Mouse (Mus musculus) MEL (cell line): ENCODE results near the gene Tbc1d30. TPM values are rescaled to one million over a fixed set of nuclear protein-coding genes. Genes with fewer than 3 reads are reported as not detected.

Source experiments
- DNase-seq: peaks from one replicate; pipeline ENCODE4 v3.0.0; 2011; ENCODE audit warnings: low read depth, low spot score
- H3K27ac ChIP-seq: 2 replicates; pipeline ENCODE4 v1.5.1; 2012; ENCODE audit warnings: low read depth, mild to moderate bottlenecking, control low read depth, low read length, moderate library complexity; ENCODE audit not compliant: control insufficient read depth
- H3K27me3 ChIP-seq, 2 experiments: fragments of 150-350 bp in 1 of 2; sonication (generic) in 1 of 2; 2 replicates each; pipeline ENCODE4 v1.6.1; 2012; ENCODE audit warnings: low read length in 2 of 2, mild to moderate bottlenecking in 2 of 2, improper control_type of control experiment in 1 of 2, moderate library complexity in 1 of 2; ENCODE audit not compliant: insufficient read depth in 2 of 2, control insufficient read depth in 1 of 2
- H3K36me3 ChIP-seq, 2 experiments: 2 replicates each; pipeline ENCODE4 v1.6.1; 2012 to 2014; ENCODE audit warnings: low read length in 2 of 2, improper control_type of control experiment in 1 of 2, inconsistent platforms in 1 of 2, mild to moderate bottlenecking in 1 of 2; ENCODE audit not compliant: insufficient read depth in 2 of 2, control insufficient read depth in 1 of 2
- H3K4me1 ChIP-seq, 2 experiments: fragments of 150-350 bp in 1 of 2; sonication (generic) in 1 of 2; 2 replicates each; pipeline ENCODE4 v1.6.1; 2012; ENCODE audit warnings: low read length in 2 of 2, improper control_type of control experiment in 1 of 2, mild to moderate bottlenecking in 1 of 2; ENCODE audit not compliant: insufficient read depth in 2 of 2, control insufficient read depth in 1 of 2
- H3K4me3 ChIP-seq, 2 experiments: fragments of 150-350 bp in 1 of 2; sonication (generic) in 1 of 2; 2 replicates each; pipeline ENCODE4 v1.5.1; 2012; ENCODE audit warnings: low read depth in 2 of 2, low read length in 2 of 2, mild to moderate bottlenecking in 2 of 2, moderate library complexity in 2 of 2, control low read depth in 1 of 2, improper control_type of control experiment in 1 of 2; ENCODE audit not compliant: control insufficient read depth in 1 of 2, insufficient read depth in 1 of 2
- H3K79me2 ChIP-seq: 2 replicates; pipeline ENCODE4 v1.6.1; 2012; ENCODE audit warnings: mild to moderate bottlenecking, low read length, moderate library complexity; ENCODE audit not compliant: control insufficient read depth, poor library complexity, insufficient read depth
- H3K9ac ChIP-seq: 2 replicates; pipeline ENCODE4 v1.6.1; 2012; ENCODE audit warnings: low read depth, mild to moderate bottlenecking, control low read depth, low read length, moderate library complexity; ENCODE audit not compliant: control insufficient read depth, poor library complexity, severe bottlenecking
- H3K9me3 ChIP-seq: fragments of 150-350 bp; sonication (generic); replicated peaks from 2 replicates; pipeline ENCODE4 v1.6.1; 2012; ENCODE audit warnings: mild to moderate bottlenecking, low read length, improper control_type of control experiment, moderate library complexity; ENCODE audit not compliant: insufficient read depth
- CHD1 ChIP-seq: IDR thresholded peaks from 2 replicates; pipeline ENCODE4 v1.6.1; 2012; ENCODE audit warnings: low read depth, mild to moderate bottlenecking, inconsistent platforms, low read length, improper control_type of control experiment
- CHD2 ChIP-seq: IDR thresholded peaks from 2 replicates; pipeline ENCODE4 v1.6.1; 2011; ENCODE audit warnings: low read length, improper control_type of control experiment
- CTCF ChIP-seq, 3 experiments: IDR thresholded peaks in 2 of 3; conservative IDR thresholded peaks in 1 of 3; 2 replicates each; pipeline ENCODE4 v1.5.1; 2011 to 2012; ENCODE audit warnings: low read length in 3 of 3, low read depth in 2 of 3, mild to moderate bottlenecking in 2 of 3, improper control_type of control experiment in 1 of 3, inconsistent platforms in 1 of 3, mixed read lengths in 1 of 3, moderate library complexity in 1 of 3; ENCODE audit not compliant: control insufficient read depth in 1 of 3, insufficient read depth in 1 of 3, poor library complexity in 1 of 3, severe bottlenecking in 1 of 3
- E2F4 ChIP-seq: IDR thresholded peaks from 2 replicates; pipeline ENCODE4 v1.6.1; 2011; ENCODE audit warnings: low read depth, low read length, improper control_type of control experiment, borderline replicate concordance
- ELF1 ChIP-seq: IDR thresholded peaks from 2 replicates; pipeline ENCODE4 v1.6.1; 2014; ENCODE audit warnings: low read depth, mild to moderate bottlenecking, inconsistent platforms, low read length, improper control_type of control experiment, moderate library complexity
- EP300 ChIP-seq, 2 experiments: IDR thresholded peaks; 2 replicates each; pipeline ENCODE4 v1.6.1; 2011; ENCODE audit warnings: improper control_type of control experiment in 2 of 2, low read length in 2 of 2, low read depth in 1 of 2, mild to moderate bottlenecking in 1 of 2
- ETS1 ChIP-seq: IDR thresholded peaks from 2 replicates; pipeline ENCODE4 v1.6.1; 2012; ENCODE audit warnings: low read depth, mild to moderate bottlenecking, inconsistent platforms, low read length, improper control_type of control experiment, moderate library complexity
- GATA1 ChIP-seq: IDR thresholded peaks from 2 replicates; pipeline ENCODE4 v1.6.1; 2011; ENCODE audit warnings: low read depth, low read length, improper control_type of control experiment
- HCFC1 ChIP-seq: IDR thresholded peaks from 2 replicates; pipeline ENCODE4 v1.6.1; 2012; ENCODE audit warnings: low read depth, mild to moderate bottlenecking, inconsistent platforms, low read length, improper control_type of control experiment, moderate library complexity
- JUND ChIP-seq: IDR thresholded peaks from 2 replicates; pipeline ENCODE4 v1.6.1; 2011; ENCODE audit warnings: low read depth, mild to moderate bottlenecking, improper control_type of control experiment, low read length
- MAZ ChIP-seq: IDR thresholded peaks from 2 replicates; pipeline ENCODE4 v1.6.1; 2012; ENCODE audit warnings: low read depth, mild to moderate bottlenecking, inconsistent platforms, low read length, improper control_type of control experiment
- MXI1 ChIP-seq: IDR thresholded peaks from 2 replicates; pipeline ENCODE4 v1.6.1; 2011; ENCODE audit warnings: mild to moderate bottlenecking, low read depth, low read length, improper control_type of control experiment
- MYB ChIP-seq: IDR thresholded peaks from 2 replicates; pipeline ENCODE4 v1.6.1; 2011; ENCODE audit warnings: mild to moderate bottlenecking, low read depth, low read length, improper control_type of control experiment
- NELFE ChIP-seq: IDR thresholded peaks from 2 replicates; pipeline ENCODE4 v1.6.1; 2011; ENCODE audit warnings: low read depth, low read length, improper control_type of control experiment
- NRF1 ChIP-seq: IDR thresholded peaks from 2 replicates; pipeline ENCODE4 v1.6.1; 2014; ENCODE audit warnings: low read depth, mild to moderate bottlenecking, inconsistent platforms, low read length, improper control_type of control experiment, moderate library complexity; ENCODE audit not compliant: poor library complexity, insufficient read depth, severe bottlenecking
- POLR2A ChIP-seq, 2 experiments: IDR thresholded peaks; 2 replicates each; pipeline ENCODE4 v1.6.1; 2011 to 2012; ENCODE audit warnings: low read length in 2 of 2, mild to moderate bottlenecking in 2 of 2, control low read depth in 1 of 2, improper control_type of control experiment in 1 of 2, low read depth in 1 of 2, moderate library complexity in 1 of 2; ENCODE audit not compliant: control insufficient read depth in 1 of 2, insufficient read depth in 1 of 2, poor library complexity in 1 of 2
- POLR2AphosphoS5 ChIP-seq: IDR thresholded peaks from 2 replicates; pipeline ENCODE4 v1.6.1; 2012; ENCODE audit warnings: low read depth, borderline replicate concordance, mild to moderate bottlenecking, inconsistent platforms, low read length, moderate library complexity, mixed read lengths
- RAD21 ChIP-seq: IDR thresholded peaks from 2 replicates; pipeline ENCODE4 v1.6.1; 2011; ENCODE audit warnings: mild to moderate bottlenecking, low read depth, low read length, improper control_type of control experiment
- RCOR1 ChIP-seq: IDR thresholded peaks from 2 replicates; pipeline ENCODE4 v1.6.1; 2012; ENCODE audit warnings: low read depth, mild to moderate bottlenecking, inconsistent platforms, low read length, improper control_type of control experiment
- TCF12 ChIP-seq: IDR thresholded peaks from 2 replicates; pipeline ENCODE4 v1.6.1; 2014; ENCODE audit warnings: low read depth, mild to moderate bottlenecking, inconsistent platforms, low read length, improper control_type of control experiment, moderate library complexity
- USF1 ChIP-seq: IDR thresholded peaks from 2 replicates; pipeline ENCODE4 v1.6.1; 2014; ENCODE audit warnings: low read depth, mild to moderate bottlenecking, inconsistent platforms, low read length, improper control_type of control experiment, moderate library complexity
- ZC3H11A ChIP-seq: IDR thresholded peaks from 2 replicates; pipeline ENCODE4 v1.6.1; 2012; ENCODE audit warnings: low read depth, mild to moderate bottlenecking, inconsistent platforms, low read length, improper control_type of control experiment
- ZKSCAN1 ChIP-seq: IDR thresholded peaks from 2 replicates; pipeline ENCODE4 v1.6.1; 2012; ENCODE audit warnings: low read depth, mild to moderate bottlenecking, inconsistent platforms, low read length, improper control_type of control experiment, moderate library complexity
- polyA plus RNA-seq, 2 experiments: library from polyadenylated mRNA; stranded (reverse) in 1 of 2; unstranded in 1 of 2; fragments of >175 nt in 1 of 2; fragments of >200 nt in 1 of 2; gene quantifications; 2 replicates each; pipeline versions ENCODE4 v1.2.1 to v1.2.4; 2012; ENCODE audit warnings: low replicate concordance in 2 of 2, low read depth in 1 of 2; ENCODE audit not compliant: insufficient read length in 2 of 2, insufficient read depth in 1 of 2, missing spikeins in 1 of 2
- total RNA-seq: library from RNA; depleted of rRNA; stranded (reverse); fragments of 300-350 nt; gene quantifications from 2 replicates; pipeline ENCODE4 v1.2.3, GENCODE M21; 2012

The Tbc1d30 gene
- total and polyA plus RNA-seq, 3 experiments, result 0.35 to 2.1 TPM; not detected in 1

- no peak for TF ChIP-seq ELF1
- Histone ChIP-seq H3K4me3 (no peak overlapping the region), H3K36me3 (no peaks in the 10 kb centered on the region; a peak in 1 of 4 replicates), H3K9me3 (no peaks in the 10 kb centered on the region), H3K4me1 (no peaks in the 10 kb centered on the region), H3K9ac (no peak overlapping the region), H3K27ac (no peak overlapping the region), H3K79me2 (no peaks in the 10 kb centered on the region), H3K27me3 (no peaks in the 10 kb centered on the region)
- no peak for DNase-seq
Observed at GRCm38 (mm10) chr10:121251191-121251590, 99.9 kb downstream of the Tbc1d30 start.

- Histone ChIP-seq H3K9ac (no peak overlapping the region), H3K27me3 (no peaks in the 10 kb centered on the region), H3K36me3 (no peaks in the 10 kb centered on the region), H3K4me3 (no peak overlapping the region), H3K27ac (no peak overlapping the region), H3K79me2 (no peaks in the 10 kb centered on the region), H3K4me1 (no peaks in the 10 kb centered on the region), H3K9me3 (no peaks in the 10 kb centered on the region)
- DNase-seq, result no peak
- TF ChIP-seq NRF1 (no peak), USF1 (no peak), EP300 (IDR thresholded peaks at IDR 0.05; ENCODE audit: low read depth in 1 of 2, low read length in 2 of 2) (no peak), POLR2AphosphoS5 (no peak), MXI1 (no peak), GATA1 (no peak), ETS1 (no peak), NELFE (no peak), MAZ (no peak), CHD1 (no peak), JUND (no peak)
Observed at GRCm38 (mm10) chr10:121249820-121250219, 101.3 kb downstream of the Tbc1d30 start.

- no peaks in the 10 kb centered on the region for H3K27me3 ChIP-seq
- H3K27ac ChIP-seq, result no peak overlapping the region
- H3K36me3 ChIP-seq, result no peaks in the 10 kb centered on the region
- H3K4me3 ChIP-seq, result no peak overlapping the region
- H3K9me3 ChIP-seq, result no peaks in the 10 kb centered on the region
- H3K79me2 ChIP-seq, result no peaks in the 10 kb centered on the region
- no peak for DNase-seq
- H3K9ac ChIP-seq, result no peak overlapping the region
- no peaks in the 10 kb centered on the region for H3K4me1 ChIP-seq
- TF ChIP-seq CTCF (IDR thresholded peaks at IDR 0.05 in 2 of 3, conservative IDR thresholded peaks at IDR 0.05 in 1 of 3; ENCODE audit: control insufficient read depth in 1 of 3, insufficient read depth in 1 of 3, low read depth in 2 of 3, low read length in 3 of 3, poor library complexity in 1 of 3, severe bottlenecking in 1 of 3), result no peak
- no peak for TF ChIP-seq ETS1
- no peak for TF ChIP-seq MXI1
- TF ChIP-seq NRF1, result no peak
- TF ChIP-seq ZKSCAN1, result no peak
- TF ChIP-seq HCFC1, result no peak
- no peak for TF ChIP-seq ZC3H11A
- TF ChIP-seq RAD21, result no peak
- TF ChIP-seq GATA1, result no peak
- no peak for TF ChIP-seq E2F4
- no peak for TF ChIP-seq CHD2
- no peak for TF ChIP-seq USF1
- TF ChIP-seq TCF12, result no peak
- TF ChIP-seq POLR2A (IDR thresholded peaks at IDR 0.05; ENCODE audit: control insufficient read depth in 1 of 2, insufficient read depth in 1 of 2, low read depth in 1 of 2, low read length in 2 of 2, poor library complexity in 1 of 2), result no peak
- TF ChIP-seq POLR2AphosphoS5, result no peak
- no peak for TF ChIP-seq MAZ
- no peak for TF ChIP-seq MYB
- TF ChIP-seq RCOR1, result no peak
Observed at GRCm38 (mm10) chr10:121247545-121247944, 103.5 kb downstream of the Tbc1d30 start.
